8 mouse cellular contexts compared by ENCODE assay signal in the genomic region with DNA sequence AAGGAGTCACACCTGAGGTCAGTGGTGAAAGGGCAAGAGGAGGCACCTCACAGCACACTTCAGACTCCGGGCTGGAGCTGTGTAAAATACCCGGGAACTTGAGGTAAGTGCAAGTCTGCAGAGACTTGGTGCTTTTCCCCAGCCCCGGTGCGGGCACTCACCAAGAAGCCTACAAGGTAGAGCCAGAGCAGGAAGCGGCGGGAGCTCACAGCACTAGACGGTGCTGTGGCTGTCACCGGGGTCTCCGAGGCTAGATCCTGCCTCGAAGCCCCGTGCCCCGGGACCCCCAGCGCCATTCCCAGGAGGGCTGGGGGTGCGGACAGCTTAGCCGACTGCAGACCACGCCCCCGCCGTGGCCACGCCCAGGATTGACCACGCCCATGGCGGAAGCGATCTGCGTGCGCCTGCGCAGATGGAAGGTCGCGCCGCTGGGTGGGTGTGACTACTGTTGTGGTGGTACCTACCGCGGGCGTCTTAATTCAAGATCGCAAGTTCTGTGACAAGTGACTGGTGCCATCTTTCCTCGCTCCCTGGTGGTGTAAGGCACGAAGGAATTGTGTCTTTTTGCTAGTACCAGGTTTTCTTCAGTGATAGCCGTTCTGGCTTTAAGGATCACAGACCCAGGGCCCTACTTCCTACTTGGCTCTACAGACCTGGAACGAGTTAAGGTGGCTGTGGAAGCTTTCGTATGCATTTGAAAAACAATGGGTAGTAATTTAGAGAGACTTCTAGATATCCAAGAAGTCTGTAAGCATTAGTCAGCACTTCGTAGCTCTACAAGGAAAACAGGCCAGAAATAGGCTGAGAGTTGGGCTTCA. TPM values are rescaled to one million over a fixed set of nuclear protein-coding genes. Genes with fewer than 3 reads are reported as not detected.
DNase-seq lines count a peak whose midpoint lies in the region; ATAC-seq lines count a peak whose summit lies in the region.

TSS of gene Mfsd9 (minus strand) at position 364 of the 818 bp plus-strand sequence.

- no peaks in the 10 kb centered on the region for H3K9me3 ChIP-seq in forebrain, embryonic 10.5 days
- no peaks in the 10 kb centered on the region for H3K9me3 ChIP-seq in heart, embryonic 15.5 days (replicated peaks)
- H3K9me3 ChIP-seq in liver, embryonic 13.5 days (replicated peaks): no peaks in the 10 kb centered on the region
- no peaks in the 10 kb centered on the region for H3K9me3 ChIP-seq in stomach, embryonic 14.5 days (ENCODE audit: control insufficient read depth, low read depth, low read length)

- no peaks in the 10 kb centered on the region for H3K27me3 ChIP-seq in forebrain, embryonic 10.5 days (ENCODE audit: poor library complexity, severe bottlenecking)
- H3K27me3 ChIP-seq in heart, embryonic 15.5 days: no peaks in the 10 kb centered on the region
- no peaks in the 10 kb centered on the region for H3K27me3 ChIP-seq in liver, embryonic 13.5 days
- no peaks in the 10 kb centered on the region for H3K27me3 ChIP-seq in stomach, embryonic 14.5 days (ENCODE audit: control insufficient read depth, insufficient read depth, low read length)

- H3K27ac ChIP-seq in forebrain, embryonic 10.5 days: peak within 1 kb of the TSS; percentile 82
- peak within 1 kb of the TSS; percentile 51 for H3K27ac ChIP-seq in heart, embryonic 15.5 days
- 0 out of 2 replicates have a peak within 1 kb of the TSS, but pooled peaks have one; percentile 10 for H3K27ac ChIP-seq in liver, embryonic 13.5 days
- H3K27ac ChIP-seq in stomach, embryonic 14.5 days (ENCODE audit: low read length): no peak within 1 kb of the TSS

- peak within 1 kb of the TSS; percentile 78 for H3K4me2 ChIP-seq in heart, embryonic 15.5 days
- H3K4me2 ChIP-seq in liver, embryonic 13.5 days: peak within 1 kb of the TSS; percentile 77
- H3K4me2 ChIP-seq in stomach, embryonic 14.5 days (replicated peaks; ENCODE audit: low read depth, low read length): peak within 1 kb of the TSS; percentile 71

- peak; percentile 98 for ATAC-seq in CD4-positive, CD25-positive, alpha-beta regulatory T cell, adult 4 months
- ATAC-seq in heart, embryonic 15.5 days (replicated peaks; ENCODE audit: insufficient number of reproducible peaks, insufficient read depth, low FRiP score, low read depth): peak; percentile 93
- peak; percentile 91 for ATAC-seq in liver, embryonic 13.5 days (ENCODE audit: low read depth)
- peak; percentile 94 for ATAC-seq in stomach, embryonic 14.5 days (ENCODE audit: insufficient number of reproducible peaks, insufficient read depth, low FRiP score, low read depth)

- no peaks in the 10 kb centered on the region for H3K36me3 ChIP-seq in forebrain, embryonic 10.5 days (replicated peaks)
- no peaks in the 10 kb centered on the region for H3K36me3 ChIP-seq in heart, embryonic 15.5 days
- H3K36me3 ChIP-seq in liver, embryonic 13.5 days: no peaks in the 10 kb centered on the region
- no peaks in the 10 kb centered on the region for H3K36me3 ChIP-seq in stomach, embryonic 14.5 days (ENCODE audit: control insufficient read depth, insufficient read depth, low read length)

- peak; percentile 62 for DNase-seq in c-Kit-positive CD71-negative TER-119-negative erythroid progenitor cells, embryonic 14.5 days (ENCODE audit: low read depth)
- peak; percentile 92 for DNase-seq in forebrain, embryonic 10.5 days (ENCODE audit: extremely low spot score, low spot score)
- peak; percentile 93 for DNase-seq in kidney, postnatal 14 days
- DNase-seq in liver, embryonic 13.5 days: peak; percentile 86
- DNase-seq in natural killer cell, adult 2 months (ENCODE audit: low spot score in 2 of 2): peak; percentile 93 to 94

- peak within 1 kb of the TSS; percentile 64 for H3K9ac ChIP-seq in heart, embryonic 15.5 days
- peak within 1 kb of the TSS; percentile 74 for H3K9ac ChIP-seq in liver, embryonic 13.5 days
- H3K9ac ChIP-seq in stomach, embryonic 14.5 days (replicated peaks; ENCODE audit: low read depth, low read length): peak within 1 kb of the TSS; percentile 19; the same call in 1 of the 2 replicates

- H3K4me3 ChIP-seq in forebrain, embryonic 10.5 days: peak within 1 kb of the TSS; percentile 73
- H3K4me3 ChIP-seq in heart, embryonic 15.5 days: peak within 1 kb of the TSS; percentile 75
- peak within 1 kb of the TSS; percentile 74 for H3K4me3 ChIP-seq in liver, embryonic 13.5 days (replicated peaks)
- peak within 1 kb of the TSS; percentile 59 for H3K4me3 ChIP-seq in stomach, embryonic 14.5 days (ENCODE audit: low read depth, low read length)

- peaks cover 21% of the 10 kb centered on the region for H3K4me1 ChIP-seq in forebrain, embryonic 10.5 days
- H3K4me1 ChIP-seq in heart, embryonic 15.5 days (replicated peaks): peaks cover 7% of the 10 kb centered on the region
- peaks cover 18% of the 10 kb centered on the region for H3K4me1 ChIP-seq in liver, embryonic 13.5 days (replicated peaks)
- H3K4me1 ChIP-seq in stomach, embryonic 14.5 days (ENCODE audit: control insufficient read depth, insufficient read depth, low read length): no peaks in the 10 kb centered on the region

- WGBS in forebrain, embryonic 10.5 days: 6% methylated on average over 38 of the region's 38 CpGs
- 4% methylated on average over 38 of the region's 38 CpGs for WGBS in heart, embryonic 15.5 days
- WGBS in liver, embryonic 13.5 days (ENCODE audit: insufficient replicate concordance): 5% methylated on average over 38 of the region's 38 CpGs
- 7% methylated on average over 38 of the region's 38 CpGs for WGBS in stomach, embryonic 14.5 days

RNA-seq across cellular contexts. Expression of gene Mfsd9, which starts in this region (rescaled TPM):
- polyA plus RNA-seq in CD4-positive, CD25-positive, alpha-beta regulatory T cell, adult 4 months (2017; shearing (Covaris generic)): 1 to 10 TPM; 2.1 to 2.3 TPM
- 2.2 and 2.7 TPM in 2 replicates for polyA plus RNA-seq in forebrain, embryonic 10.5 days (2016; fragmentation: Nextera tagmentation; extraction: Ambion mirVana)
- 1.4 and 2.2 TPM in 2 replicates for polyA plus RNA-seq in heart, embryonic 15.5 days (2015; fragmentation: Nextera tagmentation; extraction: Ambion mirVana)
- 0.82 and 0.83 TPM in 2 replicates for polyA plus RNA-seq in liver, embryonic 13.5 days (2015; fragmentation: Nextera tagmentation; extraction: Ambion mirVana)
- polyA plus RNA-seq in stomach, embryonic 14.5 days (2014; fragmentation: Nextera tagmentation; extraction: Ambion mirVana): 4.4 and 4.6 TPM in 2 replicates

Comparison
In these comparisons a context has a peak if more than half of its experiments do, and no peak if none do; other contexts are left out.
1. Peak in DNase-seq, ATAC-seq, H3K4me3 ChIP-seq, H3K27ac ChIP-seq, H3K9ac ChIP-seq and H3K4me2 ChIP-seq in liver, embryonic 13.5 days; RNA of the gene not detected or under 1 TPM.
2. H3K9ac ChIP-seq: peak in every context shown above with its lines; median percentile 74 in liver, embryonic 13.5 days; 64 in heart, embryonic 15.5 days; 19 in stomach, embryonic 14.5 days.